Mouse (Mus musculus) thymus, postnatal 36 days (tissue): ENCODE results near the gene Ltbp4.

Experiments used
- DNase-seq, 2 experiments: peaks; one replicate each; pipeline ENCODE4 v3.0.0; 2022; ENCODE audit warnings: mixed read lengths in 2 of 2

The Ltbp4 gene

GRCm38 (mm10) chr7:27257046-27257851 lies 80.2 kb downstream of the Ltbp4 start:
- no peak for DNase-seq

GRCm38 (mm10) chr7:27255721-27256120 lies 81.8 kb downstream of the Ltbp4 start:
- no peak for DNase-seq
